7 mouse cellular contexts compared by ENCODE assay signal in the genomic region with DNA sequence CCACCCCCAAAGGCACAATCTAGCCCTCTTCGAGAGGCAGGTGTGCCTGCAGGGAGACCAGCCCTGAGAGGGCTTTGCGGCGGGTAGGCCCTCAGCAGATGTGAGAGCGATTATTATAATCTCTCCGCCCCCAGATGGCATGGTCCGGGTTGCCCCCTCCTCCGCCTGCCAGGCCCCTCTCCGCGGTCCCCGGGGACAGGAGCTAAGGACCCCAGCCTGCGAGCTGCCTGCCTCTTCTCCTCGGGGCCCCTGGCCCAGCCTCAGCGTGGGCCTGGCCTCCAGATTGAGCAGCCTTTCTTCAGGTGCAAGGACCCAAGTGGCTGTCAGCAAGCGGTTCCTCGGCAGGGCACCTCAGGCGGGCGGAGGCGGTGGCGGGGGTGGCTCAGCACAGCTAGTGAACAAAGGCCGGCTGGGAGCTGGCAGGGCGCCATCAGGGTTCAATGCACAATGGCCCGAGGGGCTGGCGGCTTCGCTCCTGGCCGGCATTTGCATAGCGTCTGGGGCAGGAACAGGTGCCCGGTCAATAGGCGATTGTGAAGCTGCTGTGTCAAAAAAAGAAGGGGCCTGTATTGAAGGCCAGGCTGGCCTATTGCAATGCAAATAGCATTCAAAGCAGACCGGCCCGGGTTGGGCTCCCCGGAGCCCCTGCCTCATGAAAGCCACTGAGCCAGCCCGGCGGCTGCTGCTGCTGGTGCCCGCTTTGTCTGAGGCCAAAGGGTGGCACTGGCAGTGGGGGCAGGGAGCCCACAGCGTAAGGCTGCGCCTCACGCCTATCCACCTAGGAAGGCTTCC.
DNase-seq lines count a peak whose midpoint lies in the region; ATAC-seq and TF ChIP-seq lines count a peak whose summit lies in the region.

No protein-coding gene starts in this region.

- peak overlapping the region; percentile 79 for H3K27ac ChIP-seq in bone marrow, adult 2 months (ENCODE audit: control insufficient read depth, insufficient read depth, low read depth, low read length, poor library complexity)
- peak overlapping the region; percentile 90 for H3K27ac ChIP-seq in heart, embryonic 10.5 days
- H3K27ac ChIP-seq in kidney, embryonic 15.5 days, result peak overlapping the region; percentile 89
- H3K27ac ChIP-seq in limb, embryonic 13.5 days, result peak overlapping the region; percentile 75
- H3K27ac ChIP-seq in midbrain, embryonic 16.5 days (ENCODE audit: low read length), result peak overlapping the region; percentile 89
- peak overlapping the region; percentile 26 for H3K27ac ChIP-seq in stomach, embryonic 15.5 days

- peak; percentile 90 for ATAC-seq in kidney, embryonic 15.5 days (replicated peaks; ENCODE audit: low FRiP score)
- ATAC-seq in limb, embryonic 13.5 days (ENCODE audit: low FRiP score, low read depth), result peak; percentile 25; the same call in 1 of the 2 replicates
- peak; percentile 87 for ATAC-seq in midbrain, embryonic 16.5 days
- ATAC-seq in stomach, embryonic 15.5 days (ENCODE audit: insufficient read depth, low FRiP score, low read depth), result peak; percentile 83

- peak overlapping the region; percentile 57 for H3K4me2 ChIP-seq in kidney, embryonic 15.5 days
- H3K4me2 ChIP-seq in limb, embryonic 13.5 days (replicated peaks), result peak overlapping the region; percentile 58
- peak overlapping the region; percentile 42 for H3K4me2 ChIP-seq in midbrain, embryonic 16.5 days (ENCODE audit: low read length)
- H3K4me2 ChIP-seq in stomach, embryonic 15.5 days, result peak overlapping the region; percentile 41

- no peak overlapping the region for H3K4me3 ChIP-seq in bone marrow, adult 2 months (replicated peaks; ENCODE audit: control insufficient read depth, low read depth, low read length)
- peak overlapping the region; percentile 51 for H3K4me3 ChIP-seq in heart, embryonic 10.5 days
- H3K4me3 ChIP-seq in kidney, embryonic 15.5 days (replicated peaks), result peak overlapping the region; percentile 24
- H3K4me3 ChIP-seq in limb, embryonic 13.5 days, result peak overlapping the region; percentile 21
- 0 out of 2 replicates have a peak overlapping the region, but pooled peaks have one; percentile 2 for H3K4me3 ChIP-seq in midbrain, embryonic 16.5 days (ENCODE audit: low read depth, low read length)
- no peak overlapping the region for H3K4me3 ChIP-seq in stomach, embryonic 15.5 days (replicated peaks)

- no peak for TF ChIP-seq CTCF in bone marrow, adult 2 months (IDR thresholded peaks at IDR 0.05; ENCODE audit: control insufficient read depth, insufficient read depth, low read length)

- no peaks in the 10 kb centered on the region for H3K36me3 ChIP-seq in heart, embryonic 10.5 days
- no peaks in the 10 kb centered on the region for H3K36me3 ChIP-seq in kidney, embryonic 15.5 days
- no peaks in the 10 kb centered on the region for H3K36me3 ChIP-seq in limb, embryonic 13.5 days
- no peaks in the 10 kb centered on the region for H3K36me3 ChIP-seq in midbrain, embryonic 16.5 days (ENCODE audit: control insufficient read depth, insufficient read depth, low read length)
- no peaks in the 10 kb centered on the region for H3K36me3 ChIP-seq in stomach, embryonic 15.5 days

- 21% methylated on average over 37 of the region's 37 CpGs for WGBS in bone marrow, adult 2 months
- 6% methylated on average over 37 of the region's 37 CpGs for WGBS in heart, embryonic 10.5 days
- WGBS in kidney, embryonic 15.5 days, result 7% methylated on average over 37 of the region's 37 CpGs
- 5% methylated on average over 37 of the region's 37 CpGs for WGBS in limb, embryonic 13.5 days
- 5% methylated on average over 37 of the region's 37 CpGs for WGBS in midbrain, embryonic 16.5 days
- WGBS in stomach, embryonic 15.5 days, result 15% methylated on average over 35 of the region's 37 CpGs

- H3K27me3 ChIP-seq in heart, embryonic 10.5 days (ENCODE audit: insufficient read depth, poor library complexity, severe bottlenecking), result peaks cover 64% of the 10 kb centered on the region
- H3K27me3 ChIP-seq in kidney, embryonic 15.5 days, result peaks cover 14% of the 10 kb centered on the region; the same call in 1 of the 2 replicates
- no peaks in the 10 kb centered on the region for H3K27me3 ChIP-seq in limb, embryonic 13.5 days
- no peaks in the 10 kb centered on the region for H3K27me3 ChIP-seq in midbrain, embryonic 16.5 days (ENCODE audit: control insufficient read depth, insufficient read depth, low read depth, low read length)
- no peaks in the 10 kb centered on the region for H3K27me3 ChIP-seq in stomach, embryonic 15.5 days (replicated peaks)

- H3K4me1 ChIP-seq in bone marrow, adult 2 months (ENCODE audit: control insufficient read depth, insufficient read depth, low read length), result no peaks in the 10 kb centered on the region; the same call in 1 of the 2 replicates
- peaks cover 25% of the 10 kb centered on the region for H3K4me1 ChIP-seq in heart, embryonic 10.5 days
- H3K4me1 ChIP-seq in kidney, embryonic 15.5 days, result peaks cover 29% of the 10 kb centered on the region
- peaks cover 52% of the 10 kb centered on the region for H3K4me1 ChIP-seq in limb, embryonic 13.5 days
- peaks cover 21% of the 10 kb centered on the region for H3K4me1 ChIP-seq in midbrain, embryonic 16.5 days (ENCODE audit: control insufficient read depth, insufficient read depth, low read length)
- peaks cover 20% of the 10 kb centered on the region for H3K4me1 ChIP-seq in stomach, embryonic 15.5 days

- H3K9ac ChIP-seq in kidney, embryonic 15.5 days, result peak overlapping the region; percentile 27; the same call in 1 of the 2 replicates
- H3K9ac ChIP-seq in limb, embryonic 13.5 days, result peak overlapping the region; percentile 59
- peak overlapping the region; percentile 61 for H3K9ac ChIP-seq in midbrain, embryonic 16.5 days (ENCODE audit: low read depth, low read length)
- no peak overlapping the region for H3K9ac ChIP-seq in stomach, embryonic 15.5 days

- H3K9me3 ChIP-seq in heart, embryonic 10.5 days, result no peaks in the 10 kb centered on the region
- no peaks in the 10 kb centered on the region for H3K9me3 ChIP-seq in kidney, embryonic 15.5 days (replicated peaks)
- H3K9me3 ChIP-seq in limb, embryonic 13.5 days, result no peaks in the 10 kb centered on the region
- H3K9me3 ChIP-seq in midbrain, embryonic 16.5 days (replicated peaks; ENCODE audit: control insufficient read depth, low read length, poor library complexity, severe bottlenecking), result no peaks in the 10 kb centered on the region
- no peaks in the 10 kb centered on the region for H3K9me3 ChIP-seq in stomach, embryonic 15.5 days

- TF ChIP-seq POLR2A in bone marrow, adult 2 months (IDR thresholded peaks at IDR 0.05; ENCODE audit: borderline replicate concordance, control insufficient read depth, low read depth, low read length), result no peak

- DNase-seq in embryo, embryonic 11.5 days (ENCODE audit: low read depth, low spot score), result peak; percentile 67
- DNase-seq in heart, embryonic 10.5 days (ENCODE audit: low spot score), result peak; percentile 81

Comparison
In these comparisons a context has a peak if more than half of its experiments do, and no peak if none do; other contexts are left out.
1. H3K27ac ChIP-seq: peak in every context shown above with its lines; median percentile 90 in heart, embryonic 10.5 days; 89 in kidney, embryonic 15.5 days; 89 in midbrain, embryonic 16.5 days; 79 in bone marrow, adult 2 months; 75 in limb, embryonic 13.5 days; 26 in stomach, embryonic 15.5 days.
2. H3K4me3 ChIP-seq: peak in heart, embryonic 10.5 days (single experiment), kidney, embryonic 15.5 days (single experiment), limb, embryonic 13.5 days (single experiment) and midbrain, embryonic 16.5 days (single experiment); none in bone marrow, adult 2 months (single experiment) and stomach, embryonic 15.5 days (single experiment).
3. ATAC-seq: peak in every context shown above with its lines; median percentile 90 in kidney, embryonic 15.5 days; 87 in midbrain, embryonic 16.5 days; 83 in stomach, embryonic 15.5 days; 25 in limb, embryonic 13.5 days.
4. Peak in every context shown above with its lines, with median percentiles within 50 percentile points of each other: H3K4me2 ChIP-seq.